Mouse (Mus musculus) bone marrow macrophage, adult 2 months (primary cell): ENCODE results near the gene Itih2. TPM values are rescaled to one million over a fixed set of nuclear protein-coding genes. Genes with fewer than 3 reads are reported as not detected.

ENCODE experiments used
- H3K27ac ChIP-seq: 2 replicates; pipeline ENCODE4 v1.5.1; 2012; ENCODE audit warnings: low read depth, low read length; ENCODE audit not compliant: insufficient read depth
- H3K4me1 ChIP-seq: 2 replicates; pipeline ENCODE4 v1.6.1; 2012; ENCODE audit warnings: low read length; ENCODE audit not compliant: control insufficient read depth, insufficient read depth
- H3K4me3 ChIP-seq: 2 replicates; pipeline ENCODE4 v1.5.1; 2012; ENCODE audit warnings: mild to moderate bottlenecking, low read length, moderate library complexity; ENCODE audit not compliant: insufficient read depth
- CTCF ChIP-seq: IDR thresholded peaks from 2 replicates; pipeline ENCODE4 v1.5.1; 2012; ENCODE audit warnings: low read depth, mild to moderate bottlenecking, low read length, moderate library complexity
- POLR2A ChIP-seq: IDR thresholded peaks from 2 replicates; pipeline ENCODE4 v1.6.1; 2012; ENCODE audit warnings: mild to moderate bottlenecking, low read depth, low read length, borderline replicate concordance
- polyA plus RNA-seq: library from polyadenylated mRNA; stranded (reverse); fragments of >200 nt; gene quantifications from 2 replicates; pipeline ENCODE4 v1.2.4, GENCODE M21; 2012; ENCODE audit not compliant: missing spikeins, insufficient read depth, insufficient read length

Gene Itih2
- polyA plus RNA-seq, 1 experiment: not detected

DNA sequence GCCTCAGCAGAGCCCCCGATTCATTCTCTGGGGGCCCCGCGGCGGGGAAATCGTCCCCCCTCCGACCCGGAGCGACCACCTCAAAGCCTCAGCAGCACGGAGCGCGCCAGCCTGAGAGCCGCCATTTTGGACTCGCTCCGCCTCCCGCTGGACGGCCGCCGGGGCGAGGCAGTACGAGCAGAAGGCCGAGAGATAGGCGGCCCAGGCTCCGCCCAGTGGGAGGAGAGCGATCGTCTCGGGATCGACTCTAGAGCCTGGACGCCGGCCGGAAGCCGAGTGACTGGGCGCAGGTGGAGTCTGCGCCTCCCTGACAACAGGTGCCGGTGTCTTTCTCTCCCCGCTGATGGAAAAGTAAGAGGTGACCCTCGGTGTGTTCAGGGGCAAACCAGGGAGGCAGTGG is 82.7 kb downstream of the Itih2 start, which contains the start of gene Taf3:
Gene Taf3, minus strand, starts transcription at position 136 of the 400 bp plus-strand sequence.
- H3K27ac ChIP-seq: no peak within 1 kb of the TSS

GRCm38 (mm10) chr2:10047758-10048436 is 83.3 kb downstream of the Itih2 start:
- TF ChIP-seq POLR2A (no peak), CTCF (no peak)
- H3K4me1 ChIP-seq: peaks cover 5% of the 10 kb centered on the region
- no peak overlapping the region for H3K27ac ChIP-seq
- H3K4me3 ChIP-seq: peak overlapping the region; percentile 95

More for the DNA sequence above, 82.7 kb downstream of the Itih2 start, which contains the start of gene Taf3:
- peaks cover 8% of the 10 kb centered on the region for H3K4me1 ChIP-seq
- peak within 1 kb of the TSS; percentile 95 for H3K4me3 ChIP-seq
- TF ChIP-seq CTCF: no peak
- TF ChIP-seq POLR2A: no peak

Other genes starting within 250 kb of the Itih2 start
- not detected in 2 replicates for gene 9230102O04Rik, start 241.9 kb downstream of the Itih2 start, polyA plus RNA-seq
- gene Gata3, start 241.4 kb downstream of the Itih2 start, polyA plus RNA-seq: 1.9 TPM in 1 of 2 replicates, not detected in the other
- 9.8 and 13.2 TPM in 2 replicates for gene Taf3, start 82.8 kb downstream of the Itih2 start, polyA plus RNA-seq
- 260 and 268 TPM in 2 replicates for gene Atp5c1, start 50.9 kb downstream of the Itih2 start, polyA plus RNA-seq
- 29.6 and 37.0 TPM in 2 replicates for gene Kin, start 50.8 kb downstream of the Itih2 start, polyA plus RNA-seq
- 0.11 TPM in 1 of 2 replicates, not detected in the other for gene Itih5, start 22.2 kb upstream of the Itih2 start, polyA plus RNA-seq
- 0.28 and 0.52 TPM in 2 replicates for gene Sfmbt2, start 239.1 kb upstream of the Itih2 start, polyA plus RNA-seq